Mouse (Mus musculus) hindbrain, postnatal 0 days (tissue): ENCODE results near the gene Fgf9. TPM values are rescaled to one million over a fixed set of nuclear protein-coding genes. Genes with fewer than 3 reads are reported as not detected.

Source experiments
- ATAC-seq: fragments of 200-750 bp; cut with Nextera tagmentation; 2 replicates; pipeline ENCODE4 v1.8.0; 2017; ENCODE audit warnings: mild to moderate bottlenecking, moderate TSS enrichment, moderate library complexity
- DNase-seq: peaks from one replicate; pipeline ENCODE4 v3.0.0-alpha.2; 2015; ENCODE audit warnings: low spot score
- H3K27ac ChIP-seq: fragments of 300-500 bp; sonication (generic); 2 replicates; pipeline ENCODE4 v1.5.1; 2014; ENCODE audit warnings: mild to moderate bottlenecking
- H3K27me3 ChIP-seq: fragments of 300-500 bp; sonication (generic); 2 replicates; pipeline ENCODE4 v1.6.1; 2014; ENCODE audit warnings: low read length, mixed read lengths; ENCODE audit not compliant: insufficient read depth
- H3K36me3 ChIP-seq: fragments of 300-500 bp; sonication (generic); 2 replicates; pipeline ENCODE4 v1.6.1; 2014; ENCODE audit warnings: low read length, mixed read lengths; ENCODE audit not compliant: insufficient read depth
- H3K4me1 ChIP-seq: fragments of 300-500 bp; sonication (generic); 2 replicates; pipeline ENCODE4 v1.6.1; 2014; ENCODE audit warnings: antibody characterized with exemption, low read length, mixed read lengths; ENCODE audit not compliant: insufficient read depth
- H3K4me2 ChIP-seq: fragments of 300-500 bp; sonication (generic); 2 replicates; pipeline ENCODE4 v1.6.1; 2014; ENCODE audit warnings: low read depth, mild to moderate bottlenecking, low read length, moderate library complexity, mixed read lengths
- H3K4me3 ChIP-seq: fragments of 300-500 bp; sonication (generic); 2 replicates; pipeline ENCODE4 v1.5.1; 2014; ENCODE audit warnings: low read length
- H3K9ac ChIP-seq: fragments of 300-500 bp; sonication (generic); replicated peaks from 2 replicates; pipeline ENCODE4 v1.6.1; 2014; ENCODE audit warnings: mild to moderate bottlenecking, low read length, moderate library complexity, mixed read lengths
- H3K9me3 ChIP-seq: fragments of 300-500 bp; sonication (generic); 2 replicates; pipeline ENCODE4 v1.6.1; 2016; ENCODE audit warnings: low read length, mixed read lengths
- CTCF ChIP-seq: IDR thresholded peaks from 2 replicates; pipeline ENCODE4 v1.5.1; 2016; ENCODE audit warnings: antibody characterized with exemption, control low read depth, low read depth
- WGBS: fragments of 180-500 bp; shearing (Covaris S2); extraction: QIAGEN DNeasy Blood & Tissue Kit; methylation state at CpG from one replicate; pipeline ENCODE4 v1.1.7; 2014; 5-methylcytosine and 5-hydroxymethylcytosine counted together
- polyA plus RNA-seq: library from polyadenylated mRNA; unstranded; fragments of >200 nt; fragmentation: Nextera tagmentation; extraction: Ambion mirVana; gene quantifications from 2 replicates; pipeline ENCODE4 v1.2.1, GENCODE M21; 2015
- total RNA-seq: library from RNA; depleted of rRNA; stranded (reverse); fragments of >200 nt; gene quantifications from 2 replicates; pipeline ENCODE4 v1.2.3, GENCODE M21; 2014; rRNA removed

Fgf9 gene
- total RNA-seq (10.8 and 12.4 TPM in 2 replicates), polyA plus RNA-seq (24.2 and 25.9 TPM in 2 replicates)

DNA sequence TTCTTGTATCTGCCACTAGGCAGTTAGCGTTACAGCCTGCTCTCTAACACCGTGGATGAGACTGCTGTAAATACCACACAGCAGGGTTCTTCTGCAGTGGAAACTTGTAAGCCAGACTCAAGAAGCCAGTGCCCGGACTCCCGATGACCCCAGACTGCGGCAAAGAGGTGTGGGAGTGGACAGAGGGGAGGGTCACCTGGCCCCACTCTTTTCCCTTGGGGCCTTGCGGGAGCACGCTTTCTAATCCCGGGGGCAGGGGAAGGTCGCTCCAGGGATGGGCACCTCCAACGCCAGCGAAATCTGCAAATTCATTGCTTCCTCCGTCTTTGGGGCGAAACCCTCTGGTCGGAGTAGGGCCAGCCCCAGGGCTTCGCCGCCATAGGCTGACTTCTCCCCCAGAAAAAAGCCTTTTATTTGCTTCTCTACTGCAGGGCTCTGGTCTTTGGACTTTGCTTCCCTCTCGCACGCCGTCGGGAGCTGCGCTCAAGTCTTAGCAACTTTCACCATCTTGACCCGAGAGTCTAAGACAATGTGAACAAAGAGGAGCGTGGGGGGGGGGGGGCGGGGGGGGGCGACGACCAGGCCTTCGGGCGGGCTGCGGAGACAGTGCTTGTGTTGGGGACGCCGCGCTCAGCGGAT, at the start of gene Fgf9:
Fgf9 (plus strand) TSS at position 67 of the 639 bp plus-strand sequence.
- peak within 1 kb of the TSS; percentile 58 for H3K4me3 ChIP-seq
- peak; percentile 62 for DNase-seq
- no peaks in the 10 kb centered on the region for H3K36me3 ChIP-seq
- H3K27ac ChIP-seq: peak within 1 kb of the TSS; percentile 67
- H3K4me2 ChIP-seq: peak within 1 kb of the TSS; percentile 95
- WGBS: under 1% methylated on average over 32 of the region's 33 CpGs
- TF ChIP-seq CTCF: 0 out of 2 replicates have a peak, but pooled peaks have one; percentile 22
- H3K27me3 ChIP-seq: no peaks in the 10 kb centered on the region
- peak within 1 kb of the TSS; percentile 60 for H3K9ac ChIP-seq
- no peaks in the 10 kb centered on the region for H3K9me3 ChIP-seq
- H3K4me1 ChIP-seq: peaks cover 7% of the 10 kb centered on the region; the same call in 1 of the 2 replicates
- peak; percentile 1; the same call in 1 of the 2 replicates for ATAC-seq

DNA sequence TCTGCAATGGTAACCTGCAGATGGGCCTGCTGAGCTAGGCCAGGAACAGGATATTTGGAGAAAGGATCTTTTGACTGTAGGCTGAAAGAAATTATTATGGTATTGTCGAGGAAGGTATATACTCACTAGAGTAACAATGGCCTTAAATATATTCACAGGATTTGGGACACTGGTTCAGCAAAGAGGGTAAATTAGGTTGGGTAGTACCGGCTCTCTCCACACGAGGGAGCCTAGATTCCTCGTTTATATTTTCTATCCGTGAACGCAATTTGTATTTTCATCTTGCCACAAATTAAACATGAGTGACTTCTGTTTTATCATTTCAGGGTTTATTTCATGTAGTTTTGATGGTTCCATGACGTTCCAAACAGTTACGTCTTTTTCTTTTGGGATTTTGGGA, 35.8 kb upstream of the Fgf9 start:
- no peak overlapping the region for H3K4me3 ChIP-seq
- no peak for ATAC-seq
- TF ChIP-seq CTCF: peak; percentile 84
- WGBS: 10% methylated on average over 8 of the region's 8 CpGs
- H3K9ac ChIP-seq: no peak overlapping the region
- H3K27me3 ChIP-seq: no peaks in the 10 kb centered on the region
- no peaks in the 10 kb centered on the region for H3K4me1 ChIP-seq
- H3K4me2 ChIP-seq: peak overlapping the region; percentile 38
- no peak overlapping the region for H3K27ac ChIP-seq
- no peaks in the 10 kb centered on the region for H3K9me3 ChIP-seq
- H3K36me3 ChIP-seq: no peaks in the 10 kb centered on the region
- DNase-seq: peak; percentile 78

DNA sequence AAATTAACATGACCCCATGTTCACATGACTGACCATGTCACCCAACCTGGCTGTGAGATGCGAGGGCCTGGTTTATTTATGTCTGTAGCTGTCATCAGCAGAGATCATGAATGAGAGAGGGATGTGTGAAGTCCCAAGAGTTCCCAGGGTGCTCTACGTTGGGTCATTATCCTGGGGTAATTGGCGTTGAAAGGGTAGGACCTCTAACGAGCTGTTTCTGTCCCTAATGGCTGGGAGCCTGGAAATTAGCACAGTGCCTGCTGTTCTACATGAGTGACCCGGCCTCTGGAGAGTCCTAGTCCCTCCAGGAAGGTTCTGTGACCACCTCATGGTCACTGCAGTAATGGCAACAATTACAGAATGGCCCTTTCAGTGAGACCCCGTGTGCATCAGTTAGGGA, 34.2 kb upstream of the Fgf9 start:
- no peak for ATAC-seq
- Histone ChIP-seq H3K4me1 (no peaks in the 10 kb centered on the region), H3K9me3 (no peaks in the 10 kb centered on the region), H3K27ac (no peak overlapping the region), H3K9ac (no peak overlapping the region), H3K4me2 (no peak overlapping the region), H3K27me3 (no peaks in the 10 kb centered on the region), H3K4me3 (no peak overlapping the region), H3K36me3 (no peaks in the 10 kb centered on the region)
- TF ChIP-seq CTCF: no peak
- DNase-seq: no peak
- 33% methylated on average over 6 of the region's 6 CpGs for WGBS

DNA sequence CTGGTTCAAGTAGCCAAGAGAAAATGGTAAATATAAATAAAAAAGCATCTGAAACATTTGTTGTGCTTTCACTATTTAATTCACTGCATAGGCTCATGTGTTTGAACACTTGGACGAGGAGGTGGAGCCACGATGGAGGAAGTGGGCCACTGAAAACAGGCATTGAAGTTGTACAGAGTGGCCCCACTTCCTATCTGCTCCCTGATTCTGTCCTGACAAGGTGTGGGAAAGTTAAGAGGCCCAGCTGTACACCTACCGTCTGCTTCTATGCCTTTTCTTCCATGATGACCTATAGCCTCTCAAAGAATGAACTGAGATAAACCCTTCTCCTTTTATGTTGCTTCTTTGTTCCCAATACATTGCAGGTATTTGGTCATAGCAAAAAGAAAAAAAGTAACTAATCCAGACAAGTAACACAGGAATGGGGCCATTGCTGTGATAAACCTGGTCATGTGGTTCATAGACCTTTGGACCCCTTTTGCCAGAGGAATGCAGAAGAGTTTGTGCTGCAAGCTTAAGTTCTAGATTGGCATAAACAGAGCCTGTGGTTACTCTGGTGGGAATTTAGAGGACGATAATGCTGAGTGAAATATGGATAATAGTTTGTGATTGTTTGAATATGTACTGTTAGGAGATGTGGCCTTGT, 23.6 kb upstream of the Fgf9 start:
- no peak for TF ChIP-seq CTCF
- Histone ChIP-seq H3K27ac (no peak overlapping the region), H3K4me3 (no peak overlapping the region), H3K9me3 (no peaks in the 10 kb centered on the region), H3K36me3 (no peaks in the 10 kb centered on the region), H3K27me3 (no peaks in the 10 kb centered on the region), H3K9ac (no peak overlapping the region), H3K4me2 (no peak overlapping the region), H3K4me1 (no peaks in the 10 kb centered on the region)
- ATAC-seq (no peak), DNase-seq (no peak)
- 91% methylated on average over 4 of the region's 4 CpGs for WGBS

DNA sequence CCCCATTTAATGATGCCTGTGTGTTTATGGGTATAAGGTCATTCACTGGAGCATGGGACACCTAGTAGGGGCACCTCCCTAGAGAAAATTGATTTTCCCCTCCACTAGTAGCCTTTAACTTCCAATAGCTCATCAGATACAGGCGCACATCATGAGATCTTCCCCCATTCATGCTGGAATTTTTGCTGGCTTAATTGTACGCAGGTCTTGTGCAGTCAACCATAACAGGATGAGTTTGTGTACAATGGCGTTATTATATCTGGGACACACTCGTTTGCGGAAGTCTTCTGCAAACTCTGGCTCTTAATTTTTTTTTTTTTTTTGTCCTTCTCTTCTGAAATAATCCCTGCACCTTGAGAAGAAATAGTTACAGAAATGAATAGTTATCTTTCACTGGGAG, 19.7 kb upstream of the Fgf9 start:
- Histone ChIP-seq H3K9me3 (no peaks in the 10 kb centered on the region), H3K9ac (no peak overlapping the region), H3K27me3 (no peaks in the 10 kb centered on the region), H3K4me2 (no peak overlapping the region), H3K4me1 (no peaks in the 10 kb centered on the region), H3K27ac (no peak overlapping the region), H3K4me3 (no peak overlapping the region), H3K36me3 (no peaks in the 10 kb centered on the region)
- ATAC-seq (no peak), DNase-seq (no peak)
- TF ChIP-seq CTCF: no peak
- 58% methylated on average over 5 of the region's 5 CpGs for WGBS

DNA sequence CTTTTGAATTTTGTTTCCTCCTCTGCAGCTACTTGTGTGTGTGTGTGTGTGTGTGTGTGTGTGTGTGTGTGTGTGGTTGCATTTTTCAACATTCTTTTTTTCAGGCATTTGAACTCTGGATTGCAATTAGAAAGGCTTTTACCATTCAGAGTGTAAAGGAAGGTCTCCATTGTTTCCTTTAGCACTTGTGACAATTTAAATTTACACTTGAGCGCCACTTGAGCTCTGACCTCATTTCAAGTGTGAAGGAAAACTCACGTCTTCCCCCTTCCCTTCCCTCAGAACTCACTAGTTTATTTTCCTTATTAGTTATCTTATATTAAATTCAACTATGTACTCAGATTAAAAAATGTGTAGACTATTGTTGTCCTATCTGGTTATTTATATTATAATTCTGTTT, 2.8 kb upstream of the Fgf9 start:
- H3K4me3 ChIP-seq: no peak overlapping the region
- TF ChIP-seq CTCF: no peak
- no peaks in the 10 kb centered on the region for H3K9me3 ChIP-seq
- peaks cover 7% of the 10 kb centered on the region; the same call in 1 of the 2 replicates for H3K4me1 ChIP-seq
- no peaks in the 10 kb centered on the region for H3K36me3 ChIP-seq
- DNase-seq: no peak
- no peaks in the 10 kb centered on the region for H3K27me3 ChIP-seq
- H3K4me2 ChIP-seq: no peak overlapping the region
- 52% methylated on average over 2 of the region's 2 CpGs for WGBS
- no peak for ATAC-seq
- H3K27ac ChIP-seq: no peak overlapping the region
- H3K9ac ChIP-seq: no peak overlapping the region

DNA sequence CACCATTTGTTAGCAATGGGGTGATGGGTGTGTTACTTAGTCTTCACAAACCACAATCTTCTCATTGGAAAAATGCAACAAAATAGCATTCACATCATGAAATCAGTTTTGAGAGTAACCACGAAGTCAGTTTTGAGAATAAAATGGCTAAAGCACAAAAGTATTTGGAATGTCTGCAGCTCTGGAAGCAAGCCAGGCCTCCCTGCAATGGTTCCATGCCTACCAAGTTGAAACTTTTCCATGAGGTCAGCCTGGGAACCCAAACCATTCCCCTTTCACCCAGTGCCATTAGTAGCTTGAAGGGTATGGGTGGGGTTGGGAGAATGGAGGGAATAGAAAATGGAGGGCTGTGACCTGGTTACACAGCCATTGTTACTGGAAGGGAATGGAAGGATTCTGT, 1.7 kb upstream of the Fgf9 start:
- DNase-seq (no peak), ATAC-seq (no peak)
- Histone ChIP-seq H3K4me3 (no peak overlapping the region), H3K9ac (no peak overlapping the region), H3K36me3 (no peaks in the 10 kb centered on the region), H3K27me3 (no peaks in the 10 kb centered on the region), H3K4me2 (no peak overlapping the region), H3K4me1 (peaks cover 7% of the 10 kb centered on the region; the same call in 1 of the 2 replicates), H3K9me3 (no peaks in the 10 kb centered on the region), H3K27ac (no peak overlapping the region)
- WGBS: 68% methylated on average over 1 of the region's 1 CpGs
- no peak for TF ChIP-seq CTCF
